Mouse (Mus musculus) small intestine, adult 2 months (tissue): ENCODE results near the gene Zfp451.

Source experiments
- CTCF ChIP-seq: fragments of 200-500 bp; IDR thresholded peaks from 2 replicates; pipeline ENCODE4 v1.5.1; 2012; ENCODE audit warnings: low read depth, mild to moderate bottlenecking, control low read depth, inconsistent platforms, low read length, moderate library complexity, mixed read lengths; ENCODE audit not compliant: insufficient replicate concordance, insufficient read length; ENCODE audit errors: extremely low read depth
- POLR2A ChIP-seq: fragments of 200-500 bp; IDR thresholded peaks from 2 replicates; pipeline ENCODE4 v1.6.1; 2012; ENCODE audit warnings: low read depth, mild to moderate bottlenecking, control low read depth, inconsistent platforms, low read length, moderate library complexity

DNA sequence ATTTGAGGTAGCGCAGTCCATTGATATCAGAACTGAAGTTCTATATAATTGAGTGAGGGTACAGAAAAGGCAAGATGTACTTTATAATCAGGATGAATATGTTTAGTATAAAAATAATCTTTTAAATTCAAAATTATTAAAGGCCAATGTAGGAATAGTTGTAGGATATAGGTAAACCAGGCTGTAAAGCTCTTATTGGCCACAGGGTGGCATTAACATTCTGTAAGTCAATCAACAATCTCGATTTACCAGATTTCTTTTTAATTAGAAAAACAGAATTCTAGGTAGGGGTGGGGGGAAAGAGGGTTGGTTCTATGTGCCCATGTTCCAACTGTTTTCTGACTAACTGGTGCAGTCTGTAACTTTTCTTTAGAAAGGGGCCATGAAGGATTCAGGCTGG, 32.4 kb upstream of the Zfp451 start:
- no peak for TF ChIP-seq CTCF
- TF ChIP-seq POLR2A: no peak
